Mouse (Mus musculus) lung, adult 2 months (tissue): ENCODE measurements at regions not wholly inside any gene's neighbourhood (a gene's known extent, or its start where the extent isn't known, plus 50 kb on each side); places are given as distances from the start of the nearest gene placed in this dataset.

ENCODE experiments used
- CTCF ChIP-seq: fragments of 200-500 bp; IDR thresholded peaks from 2 replicates; pipeline ENCODE4 v1.5.1; 2011; ENCODE audit warnings: mild to moderate bottlenecking, low read length, control low read depth; ENCODE audit not compliant: insufficient read depth
- POLR2A ChIP-seq: fragments of 200-500 bp; IDR thresholded peaks from 2 replicates; pipeline ENCODE4 v1.6.1; 2011; ENCODE audit warnings: low read depth, mild to moderate bottlenecking, control low read depth, low read length, borderline replicate concordance; ENCODE audit errors: extremely low read depth

DNA sequence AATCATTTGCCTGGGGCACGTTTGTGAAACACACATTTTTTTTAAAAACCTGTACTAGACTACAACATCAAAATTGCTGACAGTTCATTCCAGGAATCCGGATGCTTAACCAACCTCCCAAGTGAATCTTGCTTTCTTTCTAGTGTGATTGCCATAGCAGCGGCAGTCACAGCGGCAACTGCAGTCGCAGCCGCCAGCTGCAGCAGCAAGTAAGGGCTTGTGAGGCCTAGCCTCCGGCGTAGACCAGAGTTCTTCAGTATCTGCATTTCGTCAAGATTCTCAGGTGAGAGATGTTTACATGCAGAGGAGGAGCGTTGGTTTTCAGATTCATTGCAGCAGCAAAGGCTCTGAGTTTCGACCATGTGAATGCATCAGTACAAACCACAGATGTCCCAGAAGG lies 128.7 kb upstream of the Daam1 start:
- TF ChIP-seq CTCF (no peak), POLR2A (no peak)
